ENCODE assay signal across 8 mouse cellular contexts in genomic region chr12:84995112-84995761, GRCm38 (mm10). TPM values are rescaled to one million over a fixed set of nuclear protein-coding genes. Genes with fewer than 3 reads are reported as not detected.
DNase-seq lines count a peak whose midpoint lies in the region; ATAC-seq and TF ChIP-seq lines count a peak whose summit lies in the region.

No protein-coding gene starts in this region.

- ATAC-seq in heart, embryonic 12.5 days (ENCODE audit: insufficient number of reproducible peaks, low FRiP score), result no peak
- ATAC-seq in forebrain, embryonic 14.5 days, result no peak
- no peak for ATAC-seq in liver, embryonic 15.5 days (ENCODE audit: insufficient read depth)
- no peak for ATAC-seq in monocyte, adult 5-6 weeks (replicated peaks; ENCODE audit: insufficient number of reproducible peaks, low FRiP score, low TSS enrichment, poor library complexity, severe bottlenecking)

- no peak for TF ChIP-seq CTCF in MEL (IDR thresholded peaks at IDR 0.05 in 2 of 3, conservative IDR thresholded peaks at IDR 0.05 in 1 of 3; ENCODE audit: control insufficient read depth in 1 of 3, insufficient read depth in 1 of 3, low read depth in 2 of 3, low read length in 3 of 3, poor library complexity in 1 of 3, severe bottlenecking in 1 of 3)

- no peak for TF ChIP-seq EP300 in MEL (IDR thresholded peaks at IDR 0.05; ENCODE audit: low read depth in 1 of 2, low read length in 2 of 2)

- peaks cover 19% of the 10 kb centered on the region for H3K4me1 ChIP-seq in heart, embryonic 12.5 days (replicated peaks)
- peaks cover 7 to 8% of the 10 kb centered on the region in 2 experiments for H3K4me1 ChIP-seq in MEL (ENCODE audit: control insufficient read depth in 1 of 2, insufficient read depth in 2 of 2, low read length in 2 of 2)
- H3K4me1 ChIP-seq in forebrain, embryonic 14.5 days (ENCODE audit: control insufficient read depth, insufficient read depth, low read length), result peaks cover 18% of the 10 kb centered on the region
- H3K4me1 ChIP-seq in liver, embryonic 15.5 days (replicated peaks), result peaks cover 48% of the 10 kb centered on the region

- H3K4me2 ChIP-seq in heart, embryonic 12.5 days, result no peak overlapping the region
- H3K4me2 ChIP-seq in forebrain, embryonic 14.5 days (ENCODE audit: low read length), result peak overlapping the region; percentile 31
- peak overlapping the region; percentile 91 for H3K4me2 ChIP-seq in liver, embryonic 15.5 days

- no peak overlapping the region for H3K27ac ChIP-seq in heart, embryonic 12.5 days (ENCODE audit: poor library complexity, severe bottlenecking)
- H3K27ac ChIP-seq in MEL (ENCODE audit: control insufficient read depth, low read depth, low read length), result no peak overlapping the region
- H3K27ac ChIP-seq in forebrain, embryonic 14.5 days (ENCODE audit: low read depth, low read length), result no peak overlapping the region
- 0 out of 2 replicates have a peak overlapping the region, but pooled peaks have one; percentile 2 for H3K27ac ChIP-seq in liver, embryonic 15.5 days (replicated peaks)

- no peak for DNase-seq in heart, postnatal 36 days
- no peak for DNase-seq in MEL (ENCODE audit: low read depth, low spot score)
- DNase-seq in forebrain, embryonic 14.5 days (ENCODE audit: low spot score), result peak; percentile 3
- no peak for DNase-seq in gastrocnemius, postnatal 36 days
- no peak for DNase-seq in left cerebral cortex, postnatal 25 days (ENCODE audit: low spot score in 2 of 2)

- H3K4me3 ChIP-seq in heart, embryonic 12.5 days, result peak overlapping the region; percentile 93; the same call in 1 of the 2 replicates
- H3K4me3 ChIP-seq in MEL (ENCODE audit: control insufficient read depth in 1 of 2, insufficient read depth in 1 of 2, low read depth in 2 of 2, low read length in 2 of 2), result peak overlapping the region in 1 of 2 experiments; percentile 45; a peak in 1 of 4 replicates
- H3K4me3 ChIP-seq in forebrain, embryonic 14.5 days (ENCODE audit: low read depth, low read length), result peak overlapping the region; percentile 97; the same call in 1 of the 2 replicates
- peak overlapping the region; percentile 93 for H3K4me3 ChIP-seq in liver, embryonic 15.5 days (replicated peaks)

- H3K9me3 ChIP-seq in heart, embryonic 12.5 days (replicated peaks), result no peaks in the 10 kb centered on the region
- no peaks in the 10 kb centered on the region for H3K9me3 ChIP-seq in MEL (replicated peaks; ENCODE audit: insufficient read depth, low read length)
- H3K9me3 ChIP-seq in forebrain, embryonic 14.5 days (replicated peaks; ENCODE audit: control insufficient read depth, low read length), result no peaks in the 10 kb centered on the region
- no peaks in the 10 kb centered on the region for H3K9me3 ChIP-seq in liver, embryonic 15.5 days (replicated peaks)

- 0 out of 2 replicates have a peak, but pooled peaks cover 3% of the 10 kb centered on the region for H3K36me3 ChIP-seq in heart, embryonic 12.5 days
- peaks cover 0 to 23% of the 10 kb centered on the region in 2 experiments; a peak in 3 of 4 replicates for H3K36me3 ChIP-seq in MEL (ENCODE audit: control insufficient read depth in 1 of 2, insufficient read depth in 2 of 2, low read length in 2 of 2)
- H3K36me3 ChIP-seq in forebrain, embryonic 14.5 days (ENCODE audit: control insufficient read depth, insufficient read depth, low read length), result no peaks in the 10 kb centered on the region
- peaks cover 8% of the 10 kb centered on the region; the same call in 1 of the 2 replicates for H3K36me3 ChIP-seq in liver, embryonic 15.5 days (replicated peaks)

- no peak for TF ChIP-seq POLR2A in MEL (IDR thresholded peaks at IDR 0.05; ENCODE audit: control insufficient read depth in 1 of 2, insufficient read depth in 1 of 2, low read depth in 1 of 2, low read length in 2 of 2, poor library complexity in 1 of 2)

- H3K27me3 ChIP-seq in heart, embryonic 12.5 days (replicated peaks), result peaks cover 3% of the 10 kb centered on the region; the same call in 1 of the 2 replicates
- no peaks in the 10 kb centered on the region; a peak in 2 of 4 replicates for H3K27me3 ChIP-seq in MEL (ENCODE audit: control insufficient read depth in 1 of 2, insufficient read depth in 2 of 2, low read length in 2 of 2)
- no peaks in the 10 kb centered on the region for H3K27me3 ChIP-seq in forebrain, embryonic 14.5 days (replicated peaks; ENCODE audit: control insufficient read depth, insufficient read depth, low read length)
- H3K27me3 ChIP-seq in liver, embryonic 15.5 days, result peaks cover 12% of the 10 kb centered on the region

- H3K79me2 ChIP-seq in MEL (ENCODE audit: control insufficient read depth, insufficient read depth, low read length, poor library complexity), result peaks cover 34% of the 10 kb centered on the region

- no peak for TF ChIP-seq RAD21 in MEL (IDR thresholded peaks at IDR 0.05; ENCODE audit: low read depth, low read length)

- 89% methylated on average over 9 of the region's 9 CpGs for WGBS in heart, embryonic 12.5 days
- WGBS in forebrain, embryonic 14.5 days, result 95% methylated on average over 8 of the region's 9 CpGs
- 83% methylated on average over 9 of the region's 9 CpGs for WGBS in liver, embryonic 15.5 days (ENCODE audit: insufficient replicate concordance)

- no peak overlapping the region for H3K9ac ChIP-seq in heart, embryonic 12.5 days
- peak overlapping the region; percentile 48 for H3K9ac ChIP-seq in MEL (ENCODE audit: control insufficient read depth, low read depth, low read length, poor library complexity, severe bottlenecking)
- no peak overlapping the region; the same call in 1 of the 2 replicates for H3K9ac ChIP-seq in forebrain, embryonic 14.5 days (ENCODE audit: low read length)
- no peak overlapping the region for H3K9ac ChIP-seq in liver, embryonic 15.5 days

- intact Hi-C loops in heart, postnatal 36 days (cut with DNase I), result loop anchor here (5.0 kb wide), 1 partner anchor 117 kb away; the partner anchor contains the start of genes Dlst and Prox2
- intact Hi-C loops in gastrocnemius, postnatal 36 days (cut with DNase I), result no loop called here
- intact Hi-C loops in left cerebral cortex, postnatal 25 days (cut with DNase I), result loop anchor here (10.0 kb wide), 1 partner anchor 380 kb away; the partner anchor contains the start of gene Abcd4

TF ChIP-seq in MEL, 35 proteins besides CTCF, POLR2A, EP300 and RAD21:
- no peak for TF ChIP-seq SIN3A (IDR thresholded peaks at IDR 0.05; ENCODE audit: low read length)
- TF ChIP-seq SMC3 (IDR thresholded peaks at IDR 0.05; ENCODE audit: low read depth, low read length), result no peak
- TF ChIP-seq USF2 (IDR thresholded peaks at IDR 0.05; ENCODE audit: borderline replicate concordance in 1 of 2, insufficient read depth in 1 of 2, low read depth in 1 of 2, low read length in 2 of 2), result no peak
- TF ChIP-seq RCOR1 (IDR thresholded peaks at IDR 0.05; ENCODE audit: low read depth, low read length), result no peak

RNA-seq across cellular contexts. Expression of gene Ylpm1, which starts 0.9 kb away (rescaled TPM):
- polyA plus RNA-seq in heart, embryonic 12.5 days (2016; fragmentation: Nextera tagmentation; extraction: Ambion mirVana), result 21.1 and 24.3 TPM in 2 replicates
- 10 to 100 TPM; 26.3 to 27.7 TPM for total RNA-seq in heart, postnatal 36 days (2021)
- total RNA-seq in MEL (2012; rRNA removed), result 16.6 and 16.9 TPM in 2 replicates
- 10 to 100 TPM; 29.9 to 41.8 TPM for polyA plus RNA-seq in MEL (2012; ENCODE audit: insufficient read depth in 1 of 2, insufficient read length in 2 of 2, low read depth in 1 of 2, low replicate concordance in 2 of 2, missing spikeins in 1 of 2)
- 32.4 and 33.2 TPM in 2 replicates for polyA plus RNA-seq in forebrain, embryonic 14.5 days (2014; fragmentation: Nextera tagmentation; extraction: Ambion mirVana)
- 6.2 and 7.1 TPM in 2 replicates for polyA plus RNA-seq in liver, embryonic 15.5 days (2015; fragmentation: Nextera tagmentation; extraction: Ambion mirVana)
- total RNA-seq in monocyte, adult 5-6 weeks (2017), result 22.6 to 86.9 TPM (median 34.8 TPM) in 3 replicates
- total RNA-seq in gastrocnemius, postnatal 36 days (2021), result 10 to 100 TPM; 14.7 to 15.6 TPM
- total RNA-seq in left cerebral cortex, postnatal 25 days (2021), result 100 to 1,000 TPM; 111 to 126 TPM

RNA-seq across cellular contexts. Expression of gene Arel1, which starts 24.5 kb away (rescaled TPM):
- polyA plus RNA-seq in heart, embryonic 12.5 days (2016; fragmentation: Nextera tagmentation; extraction: Ambion mirVana), result 14.4 and 15.4 TPM in 2 replicates
- total RNA-seq in heart, postnatal 36 days (2021), result 10 to 100 TPM; 40.4 to 46.7 TPM
- 37.9 and 45.0 TPM in 2 replicates for total RNA-seq in MEL (2012; rRNA removed)
- 10 to 100 TPM; 37.2 to 82.5 TPM for polyA plus RNA-seq in MEL (2012; ENCODE audit: insufficient read depth in 1 of 2, insufficient read length in 2 of 2, low read depth in 1 of 2, low replicate concordance in 2 of 2, missing spikeins in 1 of 2)
- polyA plus RNA-seq in forebrain, embryonic 14.5 days (2014; fragmentation: Nextera tagmentation; extraction: Ambion mirVana), result 31.4 and 37.5 TPM in 2 replicates
- polyA plus RNA-seq in liver, embryonic 15.5 days (2015; fragmentation: Nextera tagmentation; extraction: Ambion mirVana), result 14.6 and 14.8 TPM in 2 replicates
- 42.8 to 69.6 TPM (median 53.8 TPM) in 3 replicates for total RNA-seq in monocyte, adult 5-6 weeks (2017)
- 10 to 100 TPM; 19.7 to 26.1 TPM for total RNA-seq in gastrocnemius, postnatal 36 days (2021)
- 100 to 1,000 TPM; 101 to 120 TPM for total RNA-seq in left cerebral cortex, postnatal 25 days (2021)

RNA-seq across cellular contexts. Expression of gene Fcf1, which starts 24.5 kb away (rescaled TPM):
- polyA plus RNA-seq in heart, embryonic 12.5 days (2016; fragmentation: Nextera tagmentation; extraction: Ambion mirVana), result 79.4 and 80.3 TPM in 2 replicates
- 10 to 100 TPM; 37.0 to 37.2 TPM for total RNA-seq in heart, postnatal 36 days (2021)
- 210 and 250 TPM in 2 replicates for total RNA-seq in MEL (2012; rRNA removed)
- polyA plus RNA-seq in MEL (2012; ENCODE audit: insufficient read depth in 1 of 2, insufficient read length in 2 of 2, low read depth in 1 of 2, low replicate concordance in 2 of 2, missing spikeins in 1 of 2), result 100 to 1,000 TPM in 1 of 2 experiments, not detected in 1; 172 TPM
- 128 and 147 TPM in 2 replicates for polyA plus RNA-seq in forebrain, embryonic 14.5 days (2014; fragmentation: Nextera tagmentation; extraction: Ambion mirVana)
- 74.8 and 79.8 TPM in 2 replicates for polyA plus RNA-seq in liver, embryonic 15.5 days (2015; fragmentation: Nextera tagmentation; extraction: Ambion mirVana)
- 101 to 149 TPM (median 133 TPM) in 3 replicates for total RNA-seq in monocyte, adult 5-6 weeks (2017)
- 10 to 100 TPM; 25.0 to 28.1 TPM for total RNA-seq in gastrocnemius, postnatal 36 days (2021)
- total RNA-seq in left cerebral cortex, postnatal 25 days (2021), result 10 to 100 TPM; 28.6 to 38.3 TPM
